Mouse (Mus musculus) liver, embryonic 12.5 days (tissue): ENCODE measurements around the gene Ces2f. TPM values are rescaled to one million over a fixed set of nuclear protein-coding genes. Genes with fewer than 3 reads are reported as not detected.

ENCODE experiments used
- ATAC-seq: fragments of 200-750 bp; cut with Nextera tagmentation; 2 replicates; pipeline ENCODE4 v1.8.0; 2017; ENCODE audit warnings: moderate number of reproducible peaks, mild to moderate bottlenecking, moderate library complexity
- H3K27ac ChIP-seq: fragments of 300-500 bp; sonication (generic); 2 replicates; pipeline ENCODE4 v1.5.1; 2016; ENCODE audit warnings: mild to moderate bottlenecking
- H3K27me3 ChIP-seq: fragments of 300-500 bp; sonication (generic); replicated peaks from 2 replicates; pipeline ENCODE4 v1.6.1; 2016; ENCODE audit warnings: mild to moderate bottlenecking, moderate library complexity
- H3K36me3 ChIP-seq: fragments of 300-500 bp; sonication (generic); 2 replicates; pipeline ENCODE4 v1.6.1; 2016; ENCODE audit warnings: mild to moderate bottlenecking, moderate library complexity
- H3K4me1 ChIP-seq: fragments of 300-500 bp; sonication (generic); 2 replicates; pipeline ENCODE4 v1.6.1; 2016
- H3K4me2 ChIP-seq: fragments of 300-500 bp; sonication (generic); 2 replicates; pipeline ENCODE4 v1.6.1; 2016; ENCODE audit warnings: mild to moderate bottlenecking, moderate library complexity
- H3K4me3 ChIP-seq: fragments of 300-500 bp; sonication (generic); 2 replicates; pipeline ENCODE4 v1.5.1; 2016; ENCODE audit warnings: mild to moderate bottlenecking, moderate library complexity
- H3K9ac ChIP-seq: fragments of 300-500 bp; sonication (generic); 2 replicates; pipeline ENCODE4 v1.6.1; 2016; ENCODE audit warnings: mild to moderate bottlenecking, moderate library complexity
- H3K9me3 ChIP-seq: fragments of 300-500 bp; sonication (generic); replicated peaks from 2 replicates; pipeline ENCODE4 v1.6.1; 2016; ENCODE audit warnings: mild to moderate bottlenecking, moderate library complexity
- WGBS: fragments of 180-500 bp; shearing (Covaris S2); methylation state at CpG from one replicate; pipeline ENCODE4 v1.1.7; 2016; ENCODE audit not compliant: insufficient replicate concordance; 5-methylcytosine and 5-hydroxymethylcytosine counted together
- polyA plus RNA-seq: library from polyadenylated mRNA; unstranded; fragments of >200 nt; fragmentation: Nextera tagmentation; extraction: Ambion mirVana; gene quantifications from 2 replicates; pipeline ENCODE4 v1.2.1, GENCODE M21; 2016

Gene Ces2f
- polyA plus RNA-seq, 1 experiment from 2014 or later, result not detected

DNA sequence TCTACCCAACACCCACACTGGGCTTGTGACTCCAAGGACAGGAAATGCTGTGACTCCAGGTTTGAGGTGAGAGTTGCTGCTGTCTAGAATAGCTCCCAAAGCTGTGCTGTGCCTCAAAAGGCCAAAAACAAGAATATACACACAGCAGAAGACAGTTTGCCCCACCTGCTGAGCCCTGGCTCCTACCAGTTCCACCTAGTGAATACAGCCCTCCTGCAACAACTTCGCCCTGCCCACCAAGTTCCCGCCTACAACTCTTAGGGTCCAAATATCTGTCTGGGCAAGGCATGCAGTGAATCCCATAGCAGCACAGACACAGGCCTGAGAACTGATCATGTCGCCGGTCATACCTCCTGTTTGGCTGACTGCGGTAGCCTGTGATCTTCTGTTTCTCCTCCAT lies 37.0 kb downstream of the Ces2f start:
- WGBS, result 73% methylated on average over 5 of the region's 5 CpGs
- ATAC-seq, result no peak
- no peaks in the 10 kb centered on the region for H3K27me3 ChIP-seq
- H3K4me2 ChIP-seq, result no peak overlapping the region
- H3K9ac ChIP-seq, result no peak overlapping the region
- H3K4me3 ChIP-seq, result no peak overlapping the region
- H3K4me1 ChIP-seq, result no peaks in the 10 kb centered on the region
- H3K9me3 ChIP-seq, result no peaks in the 10 kb centered on the region
- H3K36me3 ChIP-seq, result no peaks in the 10 kb centered on the region
- H3K27ac ChIP-seq, result no peak overlapping the region

DNA sequence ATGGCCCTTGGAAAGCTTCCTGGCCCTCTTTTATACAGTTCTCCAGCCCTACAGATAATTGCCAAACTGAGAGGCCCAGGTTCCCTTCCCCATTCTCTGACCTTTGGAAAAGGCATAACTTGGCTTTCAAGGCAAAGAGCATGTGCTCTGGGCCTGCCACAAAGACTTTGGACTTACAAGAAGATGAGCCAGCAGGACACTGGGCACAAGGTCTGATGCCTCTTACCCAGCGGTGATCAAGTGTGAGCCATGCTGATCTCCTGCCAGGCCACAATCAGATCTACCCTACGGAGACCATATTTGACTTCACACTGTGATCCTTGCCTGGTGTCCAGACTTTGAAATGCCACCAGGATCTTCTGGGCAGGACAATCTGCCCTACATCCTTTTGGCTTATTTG lies 37.8 kb downstream of the Ces2f start:
- H3K4me2 ChIP-seq, result no peak overlapping the region
- no peaks in the 10 kb centered on the region for H3K4me1 ChIP-seq
- WGBS, result 82% methylated on average over 2 of the region's 2 CpGs
- no peaks in the 10 kb centered on the region for H3K36me3 ChIP-seq
- H3K4me3 ChIP-seq, result no peak overlapping the region
- H3K27ac ChIP-seq, result no peak overlapping the region
- H3K9me3 ChIP-seq, result no peaks in the 10 kb centered on the region
- ATAC-seq, result no peak
- no peaks in the 10 kb centered on the region for H3K27me3 ChIP-seq
- no peak overlapping the region for H3K9ac ChIP-seq

- H3K27ac ChIP-seq, result no peak overlapping the region
- no peaks in the 10 kb centered on the region for H3K27me3 ChIP-seq
- H3K9me3 ChIP-seq, result no peaks in the 10 kb centered on the region
- no peak for ATAC-seq
- no peaks in the 10 kb centered on the region for H3K4me1 ChIP-seq
- no peak overlapping the region for H3K4me3 ChIP-seq
- H3K4me2 ChIP-seq, result no peak overlapping the region
- no peaks in the 10 kb centered on the region for H3K36me3 ChIP-seq
- 59% methylated on average over 6 of the region's 6 CpGs for WGBS
- no peak overlapping the region for H3K9ac ChIP-seq
Measured at GRCm38 (mm10) chr8:104998191-104998590, 51.0 kb downstream of the Ces2f start.

- H3K9ac ChIP-seq, result no peak overlapping the region
- no peaks in the 10 kb centered on the region for H3K27me3 ChIP-seq
- no peaks in the 10 kb centered on the region for H3K9me3 ChIP-seq
- 67% methylated on average over 6 of the region's 6 CpGs for WGBS
- no peak for ATAC-seq
- no peak overlapping the region for H3K4me3 ChIP-seq
- no peak overlapping the region for H3K4me2 ChIP-seq
- no peaks in the 10 kb centered on the region for H3K4me1 ChIP-seq
- H3K36me3 ChIP-seq, result no peaks in the 10 kb centered on the region
- no peak overlapping the region for H3K27ac ChIP-seq
Measured at GRCm38 (mm10) chr8:104999183-104999582, 52.0 kb downstream of the Ces2f start.

DNA sequence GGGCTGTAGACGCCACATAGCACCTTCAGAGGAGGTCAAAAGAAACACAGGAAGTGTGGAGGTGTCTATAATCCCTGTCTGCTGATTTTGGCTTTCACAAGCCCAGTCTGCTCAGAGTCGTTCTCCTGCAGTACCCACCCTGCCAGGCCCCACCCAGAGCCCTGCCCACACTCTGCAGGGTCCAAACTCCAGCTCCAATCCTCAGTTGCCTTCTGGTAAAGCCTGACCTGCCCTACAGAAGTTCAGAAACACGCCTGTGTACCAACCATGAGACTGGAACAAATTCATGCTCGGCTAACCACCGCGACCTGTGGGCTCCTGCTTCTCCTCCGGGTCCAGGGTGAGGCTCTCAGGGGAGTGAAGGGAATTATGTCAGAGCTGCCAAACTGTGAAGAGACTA lies 53.4 kb downstream of the Ces2f start, which contains the start of gene Ces2h:
Gene Ces2h, plus strand, starts transcription at position 268 of the 400 bp plus-strand sequence.
- Histone ChIP-seq H3K4me3 (no peak within 1 kb of the TSS), H3K27me3 (no peaks in the 10 kb centered on the region), H3K27ac (no peak within 1 kb of the TSS), H3K4me2 (no peak within 1 kb of the TSS), H3K9ac (no peak within 1 kb of the TSS), H3K9me3 (no peaks in the 10 kb centered on the region), H3K4me1 (no peaks in the 10 kb centered on the region), H3K36me3 (no peaks in the 10 kb centered on the region)
- ATAC-seq, result no peak
- WGBS, result 69% methylated on average over 7 of the region's 7 CpGs

Other genes starting within 250 kb of the Ces2f start
- 2.7 and 3.7 TPM in 2 replicates for gene Ces2a, start 213.4 kb upstream of the Ces2f start, polyA plus RNA-seq
- 0.10 TPM in 1 of 2 replicates, not detected in the other for gene Ces2b, start 115.8 kb upstream of the Ces2f start, polyA plus RNA-seq
- gene Ces2c, start 100.3 kb upstream of the Ces2f start, polyA plus RNA-seq, result not detected in 2 replicates
- gene Ces2e, start 21.1 kb upstream of the Ces2f start, polyA plus RNA-seq, result 0.14 and 0.19 TPM in 2 replicates
- 7.6 and 7.8 TPM in 2 replicates for gene Ces2g, start 14.4 kb downstream of the Ces2f start, polyA plus RNA-seq
- gene Ces2h, start 53.5 kb downstream of the Ces2f start, polyA plus RNA-seq, result not detected in 2 replicates
- not detected in 2 replicates for gene Ces3a, start 101.2 kb downstream of the Ces2f start, polyA plus RNA-seq
- gene Ces3b, start 136.4 kb downstream of the Ces2f start, polyA plus RNA-seq, result not detected in 2 replicates
- gene Ces4a, start 184.4 kb downstream of the Ces2f start, polyA plus RNA-seq, result not detected in 2 replicates
- gene Cbfb, start 223.3 kb downstream of the Ces2f start, polyA plus RNA-seq, result 19.1 and 19.6 TPM in 2 replicates